Mouse (Mus musculus) layer of hippocampus, postnatal 14 days (tissue): ENCODE data around the gene Elk4. TPM values are rescaled to one million over a fixed set of nuclear protein-coding genes. Genes with fewer than 3 reads are reported as not detected.

Source experiments
- DNase-seq, 2 experiments: peaks; one replicate each; pipeline ENCODE4 v3.0.0; 2021 to 2022; ENCODE audit warnings: low spot score in 2 of 2, mixed read lengths in 1 of 2
- long read RNA-seq, 2 experiments: library from polyadenylated mRNA; stranded (forward); transcript quantifications; one replicate each; pipeline ENCODE4 v2.0.0; 2021
- total RNA-seq, 2 experiments: library from RNA; stranded (reverse); gene quantifications; 2 replicates each; pipeline ENCODE4 v1.2.3; 2021

The Elk4 gene
- total RNA-seq = 10 to 100 TPM; 59.1 to 60.4 TPM
- long read RNA-seq, experiment 1, full-length matches to known transcripts = 6 of 11 reads
- long read RNA-seq, experiment 1, partial matches to known transcripts = 1 of 11 reads
- long read RNA-seq, experiment 1, other reads (novel, unspliced or antisense) = 4 of 11 reads
- long read RNA-seq, experiment 2, full-length matches to known transcripts = 6 of 12 reads
- long read RNA-seq, experiment 2, partial matches to known transcripts = 1 of 12 reads
- long read RNA-seq, experiment 2, other reads (novel, unspliced or antisense) = 5 of 12 reads

- peak; percentile 86 to 89 for DNase-seq
These were observed at the start of gene Elk4 for GRCm38 (mm10) chr1:132007282-132007815. Elk4 (plus strand) TSS chr1:132007607.

GRCm38 (mm10) chr1:131961004-131961403, 46.4 kb upstream of the Elk4 start:
- DNase-seq = no peak

GRCm38 (mm10) chr1:131962606-131963084, 44.8 kb upstream of the Elk4 start, which contains the start of gene Slc45a3:
Slc45a3 (plus strand) TSS chr1:131962967.
- DNase-seq = no peak

- DNase-seq = no peak
These were observed 44.1 kb upstream of the Elk4 start for GRCm38 (mm10) chr1:131963085-131963951.

- DNase-seq = no peak
These were observed 43.3 kb upstream of the Elk4 start for GRCm38 (mm10) chr1:131964100-131964499.

GRCm38 (mm10) chr1:131964580-131964979, 42.8 kb upstream of the Elk4 start:
- DNase-seq = no peak

GRCm38 (mm10) chr1:131965818-131966217, 41.6 kb upstream of the Elk4 start:
- DNase-seq = no peak

GRCm38 (mm10) chr1:131967336-131967735, 40.1 kb upstream of the Elk4 start:
- DNase-seq = no peak

GRCm38 (mm10) chr1:131968556-131968955, 38.9 kb upstream of the Elk4 start:
- no peak for DNase-seq

- DNase-seq = no peak
These were observed 38.4 kb upstream of the Elk4 start for GRCm38 (mm10) chr1:131968983-131969382.

- no peak for DNase-seq
These were observed 37.6 kb upstream of the Elk4 start for GRCm38 (mm10) chr1:131969825-131970224.

GRCm38 (mm10) chr1:131970322-131970660, 37.1 kb upstream of the Elk4 start:
- DNase-seq = no peak

- DNase-seq = no peak
These were observed 36.5 kb upstream of the Elk4 start for GRCm38 (mm10) chr1:131970661-131971520.

GRCm38 (mm10) chr1:131971771-131972497, 35.5 kb upstream of the Elk4 start:
- no peak for DNase-seq

- DNase-seq = no peak
These were observed 34.7 kb upstream of the Elk4 start for GRCm38 (mm10) chr1:131972498-131973334.

- DNase-seq = no peak
These were observed 33.4 kb upstream of the Elk4 start for GRCm38 (mm10) chr1:131973991-131974390.

- DNase-seq = no peak
These were observed 30.5 kb upstream of the Elk4 start for GRCm38 (mm10) chr1:131976886-131977285.

GRCm38 (mm10) chr1:131980471-131980870, 26.9 kb upstream of the Elk4 start:
- no peak for DNase-seq

- peak; percentile 64 to 80 for DNase-seq
These were observed 25.9 kb upstream of the Elk4 start for GRCm38 (mm10) chr1:131981378-131982013.
